Mouse (Mus musculus) layer of hippocampus, adult 8-10 months (tissue): ENCODE data around the gene Smg5. TPM values are rescaled to one million over a fixed set of nuclear protein-coding genes. Genes with fewer than 3 reads are reported as not detected.
"Not testable (repeated sequence)": the region's sequence is repeated elsewhere in the genome, so short reads cannot be mapped to it uniquely, and the experiment has no call there.

Source experiments
- DNase-seq, 2 experiments: peaks; one replicate each; pipeline ENCODE4 v3.0.0; 2022; ENCODE audit warnings: low spot score in 2 of 2
- total RNA-seq, 4 experiments: library from RNA; stranded (reverse); gene quantifications; 2 replicates each; pipeline ENCODE4 v1.2.4; 2022

Smg5 gene
- total RNA-seq = 10 to 100 TPM; 68.5 to 94.9 (median 74.2) TPM

GRCm38 (mm10) chr3:88336058-88337013 lies at the start of gene Smg5, which contains the start of gene Tmem79:
Gene Smg5 (plus strand): TSS chr3:88336260.
Gene Tmem79 (minus strand): TSS chr3:88336148.
- peak; percentile 94 to 96 for DNase-seq

- DNase-seq = no peak
These were observed 49.0 kb upstream of the Smg5 start, which contains the start of gene Gm38392 for GRCm38 (mm10) chr3:88287110-88287509. Gene Gm38392 (minus strand): TSS chr3:88287210.

GRCm38 (mm10) chr3:88288133-88288713 lies 47.8 kb upstream of the Smg5 start:
- DNase-seq = not testable (repeated sequence)

GRCm38 (mm10) chr3:88291970-88292369 lies 44.1 kb upstream of the Smg5 start:
- DNase-seq = no peak

GRCm38 (mm10) chr3:88295272-88295671 lies 40.8 kb upstream of the Smg5 start:
- DNase-seq = not testable (repeated sequence)

- DNase-seq = no peak
These were observed 39.9 kb upstream of the Smg5 start for GRCm38 (mm10) chr3:88296110-88296560.

- peak; percentile 95 to 98 for DNase-seq
These were observed 39.3 kb upstream of the Smg5 start, which contains the start of the genes Tsacc and Cct3 for GRCm38 (mm10) chr3:88296561-88297318. Gene Tsacc (minus strand): TSS chr3:88296999. Gene Cct3 (plus strand): TSS chr3:88297116.

GRCm38 (mm10) chr3:88297321-88297851 lies 38.7 kb upstream of the Smg5 start:
- DNase-seq = peak; percentile 41 to 46

GRCm38 (mm10) chr3:88299172-88299571 lies 36.9 kb upstream of the Smg5 start:
- no peak for DNase-seq

- peak; percentile 44 to 53 for DNase-seq
These were observed 11.1 kb upstream of the Smg5 start, which contains the start of gene Glmp for GRCm38 (mm10) chr3:88324951-88325405. Gene Glmp (plus strand): TSS chr3:88325023.

GRCm38 (mm10) chr3:88328956-88329355 lies 7.1 kb upstream of the Smg5 start:
- DNase-seq = no peak

- DNase-seq = no peak
These were observed 4.8 kb upstream of the Smg5 start for GRCm38 (mm10) chr3:88331282-88331681.

- DNase-seq = no peak
These were observed 1.9 kb upstream of the Smg5 start for GRCm38 (mm10) chr3:88334029-88334658.

- no peak for DNase-seq
These were observed 1.1 kb upstream of the Smg5 start for GRCm38 (mm10) chr3:88334902-88335435.

- no peak for DNase-seq
These were observed 515 bp upstream of the Smg5 start for GRCm38 (mm10) chr3:88335436-88336053.

GRCm38 (mm10) chr3:88337367-88338020 lies 1.4 kb downstream of the Smg5 start:
- DNase-seq = no peak

GRCm38 (mm10) chr3:88338316-88338715 lies 2.3 kb downstream of the Smg5 start:
- no peak for DNase-seq

GRCm38 (mm10) chr3:88339006-88339405 lies 2.9 kb downstream of the Smg5 start:
- DNase-seq = no peak

- DNase-seq = no peak
These were observed 14.7 kb downstream of the Smg5 start for GRCm38 (mm10) chr3:88350732-88351131.
